Mouse (Mus musculus): ENCODE results near the gene Dmrtc2.
A peak's percentile ranks its signal among the peaks of the same experiment; 100 is the strongest.
"Not testable (repeated sequence)": the region's sequence is repeated elsewhere in the genome, so short reads cannot be mapped to it uniquely, and the experiment has no call there.

Dmrtc2 gene

DNA sequence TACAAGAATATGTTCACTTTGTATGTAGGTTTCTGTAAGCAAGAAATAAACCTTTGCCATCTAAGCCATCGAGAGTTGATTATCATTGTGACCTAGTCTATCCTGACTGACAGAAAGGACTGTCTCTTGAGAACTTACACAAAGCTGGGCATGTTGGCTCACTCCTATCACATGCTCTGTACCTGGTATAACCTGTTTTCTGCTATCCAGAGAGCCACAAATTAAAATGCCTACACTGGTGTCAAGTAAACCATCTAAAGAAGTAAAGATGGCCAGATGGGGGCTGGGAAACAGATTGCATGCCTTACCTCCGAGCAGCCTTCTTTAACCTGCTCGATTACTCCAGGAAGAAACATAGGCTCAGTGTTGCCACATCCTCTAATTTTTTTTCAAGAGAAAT lies 7.7 kb downstream of the Dmrtc2 start:
- no peak for DNase-seq

DNA sequence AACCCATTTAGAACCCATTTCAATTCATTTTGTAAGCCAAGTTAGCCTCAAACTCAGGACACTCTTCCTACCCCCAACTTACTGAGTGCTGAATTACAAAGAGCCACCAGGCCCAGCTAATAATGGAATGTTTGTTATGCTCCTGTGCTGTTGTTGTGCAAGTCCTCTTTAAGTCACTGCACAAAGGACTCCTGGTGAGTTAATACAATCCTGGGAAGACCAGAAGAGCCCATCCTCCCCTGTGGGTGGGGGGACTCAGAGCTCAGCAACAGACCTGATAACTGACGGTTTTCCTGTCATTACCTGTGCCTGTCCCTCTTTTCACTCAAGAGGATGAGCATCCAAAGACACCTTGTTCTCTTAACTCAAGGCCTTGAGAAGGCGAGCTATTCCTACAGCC lies 9.8 kb downstream of the Dmrtc2 start:
- DNase-seq, result no peak

DNA sequence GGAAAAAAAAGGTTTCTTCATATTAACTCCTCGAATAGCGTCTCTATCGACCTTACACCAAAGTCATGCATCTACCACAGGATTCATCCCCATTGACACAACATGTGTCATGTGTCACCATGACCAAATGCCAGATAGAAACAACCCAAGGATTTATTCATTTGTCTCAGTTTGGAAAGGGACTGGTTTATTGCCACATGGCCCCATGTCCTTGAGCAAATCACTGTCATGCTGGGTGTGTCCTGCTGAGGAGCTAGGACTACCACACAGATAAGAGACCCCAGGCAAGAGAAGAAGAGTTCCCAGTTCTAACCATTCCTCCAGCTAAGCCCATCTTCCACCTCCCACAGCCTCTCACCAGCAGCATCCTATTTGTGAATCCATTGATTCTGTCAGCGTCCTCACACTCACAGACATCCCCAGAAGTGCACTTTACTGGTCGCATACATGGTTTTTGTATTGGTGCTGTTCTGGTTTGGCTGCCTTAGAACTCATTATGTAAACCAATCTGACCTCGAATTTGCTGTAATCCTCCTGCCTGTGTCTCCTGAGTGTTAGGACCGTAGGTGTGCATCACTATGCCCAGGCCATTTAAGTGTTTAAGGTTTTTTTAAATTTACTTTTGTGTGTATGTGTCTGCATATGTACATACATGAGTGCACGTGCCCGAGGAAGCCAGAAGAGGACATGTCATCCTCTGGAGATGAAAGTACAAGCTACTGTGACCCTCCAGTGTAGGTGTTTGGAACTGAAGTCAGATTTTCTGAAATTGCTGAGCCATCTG lies 12.8 kb downstream of the Dmrtc2 start:
- no peak for DNase-seq

DNA sequence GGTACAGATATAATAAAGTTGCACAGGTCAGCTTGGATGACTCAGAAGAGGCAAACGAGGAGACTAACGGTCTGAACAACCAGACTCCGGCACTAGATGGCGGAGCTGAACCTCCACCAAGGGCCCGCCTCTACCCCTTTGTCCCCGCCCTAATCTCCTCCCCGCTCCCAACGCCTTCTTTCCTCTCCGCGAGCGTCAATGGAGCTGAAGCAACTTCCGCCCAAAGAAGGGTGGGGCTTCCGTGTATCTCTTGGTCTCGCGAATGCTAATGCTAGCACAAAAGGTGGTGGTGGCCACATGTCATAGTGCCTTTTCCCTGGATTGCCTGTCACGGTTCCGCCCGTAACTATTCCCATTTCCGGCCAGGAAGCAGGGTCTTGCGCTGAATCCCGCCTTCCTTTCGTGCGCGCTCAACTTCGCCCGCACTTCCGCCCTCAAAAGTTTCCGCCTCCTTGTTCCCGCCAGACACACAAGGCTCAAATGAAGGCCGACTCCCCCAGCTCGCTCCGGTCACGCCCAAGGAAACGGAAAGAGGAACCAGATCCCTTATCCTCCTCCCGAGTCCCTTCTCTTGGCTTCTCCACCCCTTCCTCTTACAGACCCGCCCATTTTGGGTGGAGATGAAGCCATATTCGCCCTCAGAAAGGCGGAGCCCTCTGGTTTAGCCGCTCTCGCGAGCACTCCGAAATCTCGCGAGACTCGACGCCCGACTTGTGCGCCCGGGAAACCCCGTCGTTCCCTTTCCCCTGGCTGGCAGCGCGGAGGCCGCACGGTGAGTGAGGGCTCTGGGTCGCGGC lies 14.2 kb downstream of the Dmrtc2 start, which contains the start of gene Rps19:
TSS of gene Rps19 (plus strand) at position 476 of the 797 bp plus-strand sequence.
- DNase-seq, result peak; percentile 97

DNA sequence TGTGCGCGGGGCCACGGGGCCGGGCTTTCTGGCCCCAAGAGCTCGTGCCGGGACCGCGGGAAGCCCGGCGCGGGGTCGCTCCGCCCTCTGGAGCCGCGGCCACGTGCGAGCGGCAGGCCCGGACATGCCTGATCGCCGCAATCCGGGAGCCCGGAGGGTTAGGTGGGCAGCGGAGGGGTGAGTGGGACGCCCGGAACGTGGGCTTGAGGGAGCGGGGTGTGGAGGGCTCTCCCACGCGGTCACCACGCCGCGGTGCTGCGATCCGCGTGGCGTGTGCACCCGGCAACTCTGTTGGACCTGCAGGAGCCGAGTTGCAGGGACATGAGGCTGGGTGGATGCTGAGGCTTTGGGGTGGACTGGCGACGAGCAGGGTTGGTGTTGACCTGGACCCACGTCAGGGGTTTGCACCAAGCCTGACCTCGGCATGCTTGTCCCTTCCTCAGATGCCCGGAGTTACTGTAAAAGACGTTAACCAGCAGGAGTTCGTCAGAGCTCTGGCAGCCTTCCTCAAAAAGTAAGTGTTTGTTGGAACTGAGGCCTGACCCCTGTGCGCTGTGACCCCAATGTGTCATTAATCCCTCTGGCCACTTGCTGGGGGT lies 14.9 kb downstream of the Dmrtc2 start:
- DNase-seq, result no peak

DNA sequence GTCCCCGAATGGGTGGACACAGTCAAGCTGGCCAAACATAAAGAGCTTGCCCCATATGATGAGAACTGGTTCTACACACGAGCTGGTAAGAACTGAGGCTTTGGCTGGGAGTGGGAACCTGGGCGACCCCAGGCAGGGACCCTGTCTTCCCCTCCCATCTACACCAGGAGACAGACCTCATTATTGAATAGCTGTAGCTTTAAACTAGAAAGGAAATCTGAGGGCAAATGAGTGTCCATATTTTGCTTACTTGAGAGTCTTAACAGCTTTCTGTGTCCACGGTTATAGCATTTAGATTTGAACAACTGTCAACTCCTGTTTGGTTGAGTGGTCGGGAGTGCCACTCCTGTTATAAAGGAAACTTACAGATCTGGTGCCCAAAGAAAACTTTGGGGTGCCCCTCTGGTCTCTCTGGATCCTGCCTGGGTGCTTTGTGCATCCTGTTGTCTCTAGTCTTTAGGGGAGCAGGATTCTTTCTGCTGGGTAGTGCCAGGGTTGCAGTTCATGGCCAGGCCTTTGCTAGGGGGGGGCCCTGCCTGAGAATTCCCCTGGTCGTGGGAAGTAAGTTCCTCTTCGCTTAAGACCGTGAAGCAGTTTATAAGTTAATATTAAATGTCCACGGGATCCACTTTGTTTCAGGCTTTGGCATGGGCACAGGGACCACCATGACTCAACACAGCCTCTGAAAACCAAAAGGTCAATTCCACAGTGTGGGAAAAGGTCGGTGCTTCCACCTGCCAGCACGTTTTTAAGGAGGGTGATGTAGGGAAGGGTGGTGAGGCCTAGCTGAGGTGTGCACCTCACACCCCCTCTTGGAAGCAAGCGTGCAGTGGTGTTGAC lies 15.8 kb downstream of the Dmrtc2 start:
- DNase-seq, result no peak

DNA sequence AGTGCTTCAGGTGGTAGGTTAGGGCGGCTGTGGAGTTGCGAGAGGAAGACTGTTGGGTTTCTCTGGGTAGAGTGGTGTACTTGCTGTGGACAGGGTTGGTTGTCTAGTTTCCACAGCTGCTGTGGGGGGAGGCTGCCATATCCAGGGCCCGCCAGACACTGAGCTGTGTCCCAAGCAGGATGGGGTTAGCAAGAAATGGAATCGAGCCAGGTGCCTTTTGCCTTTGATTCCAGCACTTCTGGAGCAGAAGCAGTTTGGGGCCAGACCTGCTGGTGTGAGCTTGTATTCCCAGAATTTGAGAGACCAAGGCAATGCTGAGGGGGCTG lies 16.4 kb downstream of the Dmrtc2 start:
- DNase-seq, result no peak

DNA sequence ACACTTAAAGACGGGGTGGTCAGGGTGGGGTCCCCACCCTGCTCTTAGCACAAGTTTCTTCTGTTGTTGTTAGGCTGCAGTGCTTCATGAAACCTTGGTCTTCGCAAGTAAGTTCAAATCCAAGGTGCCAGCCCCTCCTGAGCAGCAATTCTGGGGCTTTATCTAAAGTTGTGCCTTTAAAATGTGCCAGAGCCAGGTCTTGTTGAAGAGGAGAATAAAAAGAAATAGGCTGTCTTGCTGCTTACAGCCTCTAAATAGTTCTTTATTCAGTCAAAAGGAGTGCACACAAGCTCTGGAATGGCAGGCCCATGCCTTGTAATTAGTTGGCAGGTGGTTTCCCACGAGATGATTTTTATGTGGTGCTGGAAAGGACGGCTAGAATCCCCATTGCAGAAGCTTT lies 17.2 kb downstream of the Dmrtc2 start:
- no peak for DNase-seq

DNA sequence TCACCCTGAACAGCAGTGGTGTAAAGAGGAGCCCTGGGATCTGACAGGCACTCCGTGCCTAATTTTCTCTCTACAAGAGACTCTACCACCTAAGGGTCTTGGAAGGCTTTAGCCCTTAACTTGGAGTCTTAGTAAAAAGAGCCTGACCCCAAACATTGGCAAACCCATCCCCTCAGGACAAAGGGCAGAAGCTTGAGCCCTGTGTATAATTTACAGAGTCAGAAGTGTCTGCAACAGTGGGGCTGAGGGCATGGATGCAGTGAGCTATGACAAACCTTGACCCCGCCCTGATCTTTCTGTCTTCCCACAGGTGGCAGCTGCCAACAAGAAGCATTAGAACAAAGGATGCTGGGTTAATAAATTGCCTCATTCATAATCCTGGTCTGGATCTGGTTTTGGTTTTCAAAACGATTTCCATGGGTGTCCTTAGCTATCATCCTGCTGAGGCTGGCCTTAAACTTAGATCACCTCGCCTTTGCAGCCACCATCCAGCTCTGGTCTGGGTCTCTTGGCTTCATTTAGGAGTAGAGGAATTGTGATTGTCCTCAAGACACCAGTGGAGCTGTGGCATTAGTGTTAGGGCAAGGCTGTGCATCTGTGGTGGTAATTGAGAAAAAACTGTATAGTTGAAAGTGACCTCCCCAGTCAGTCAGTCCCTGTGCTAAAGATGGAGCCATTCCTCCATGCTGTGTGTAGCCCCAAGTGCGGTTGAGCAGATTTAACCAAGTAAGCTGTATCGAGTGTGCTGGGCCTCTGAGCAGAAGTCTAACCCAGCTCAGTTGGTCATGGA lies 19.8 kb downstream of the Dmrtc2 start:
- no peak for DNase-seq

DNA sequence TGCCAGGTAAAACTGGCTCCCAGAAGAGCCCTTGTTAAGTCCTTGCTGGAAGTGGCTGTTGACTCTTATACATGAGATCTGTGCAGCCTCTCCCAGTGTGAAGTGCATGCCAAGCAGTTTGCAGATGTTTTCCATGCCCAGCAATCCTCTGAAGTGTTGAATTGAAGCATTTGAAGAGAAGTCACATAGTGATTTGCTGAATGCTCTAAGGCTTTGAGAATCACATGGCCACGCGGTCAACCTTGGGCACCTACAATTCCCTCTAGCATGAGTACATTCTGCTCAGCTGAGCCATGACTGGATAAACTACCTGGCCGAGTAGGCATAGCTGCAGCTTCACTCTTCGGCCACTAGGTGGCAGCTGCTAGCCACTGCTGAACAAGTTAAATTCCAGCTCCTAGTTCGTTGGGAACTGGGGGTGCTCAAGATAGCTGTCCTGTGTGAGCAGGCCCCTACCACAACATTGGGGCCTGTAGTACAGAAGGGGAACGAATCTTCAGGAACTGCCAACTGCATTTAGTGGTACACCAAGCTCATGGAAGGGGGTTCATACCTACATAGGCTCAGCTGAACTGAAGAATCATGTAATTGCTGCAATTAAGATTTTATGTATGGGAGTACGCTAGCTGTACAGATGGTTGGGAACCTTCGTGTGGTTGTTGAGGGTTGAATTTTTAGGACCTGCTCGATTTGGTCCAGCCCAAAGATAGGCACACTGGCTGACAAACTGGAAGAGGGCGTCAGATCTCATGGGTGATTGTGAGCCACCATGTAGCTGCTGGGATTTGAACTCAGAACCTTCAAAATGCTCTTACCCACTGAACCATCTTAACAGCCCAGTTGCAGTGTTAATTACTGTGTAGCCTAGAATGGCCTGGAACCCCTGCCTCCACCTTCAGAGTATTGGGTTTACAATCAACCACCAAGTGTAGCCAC lies 20.7 kb downstream of the Dmrtc2 start:
- peak; percentile 69 to 76 for DNase-seq

DNA sequence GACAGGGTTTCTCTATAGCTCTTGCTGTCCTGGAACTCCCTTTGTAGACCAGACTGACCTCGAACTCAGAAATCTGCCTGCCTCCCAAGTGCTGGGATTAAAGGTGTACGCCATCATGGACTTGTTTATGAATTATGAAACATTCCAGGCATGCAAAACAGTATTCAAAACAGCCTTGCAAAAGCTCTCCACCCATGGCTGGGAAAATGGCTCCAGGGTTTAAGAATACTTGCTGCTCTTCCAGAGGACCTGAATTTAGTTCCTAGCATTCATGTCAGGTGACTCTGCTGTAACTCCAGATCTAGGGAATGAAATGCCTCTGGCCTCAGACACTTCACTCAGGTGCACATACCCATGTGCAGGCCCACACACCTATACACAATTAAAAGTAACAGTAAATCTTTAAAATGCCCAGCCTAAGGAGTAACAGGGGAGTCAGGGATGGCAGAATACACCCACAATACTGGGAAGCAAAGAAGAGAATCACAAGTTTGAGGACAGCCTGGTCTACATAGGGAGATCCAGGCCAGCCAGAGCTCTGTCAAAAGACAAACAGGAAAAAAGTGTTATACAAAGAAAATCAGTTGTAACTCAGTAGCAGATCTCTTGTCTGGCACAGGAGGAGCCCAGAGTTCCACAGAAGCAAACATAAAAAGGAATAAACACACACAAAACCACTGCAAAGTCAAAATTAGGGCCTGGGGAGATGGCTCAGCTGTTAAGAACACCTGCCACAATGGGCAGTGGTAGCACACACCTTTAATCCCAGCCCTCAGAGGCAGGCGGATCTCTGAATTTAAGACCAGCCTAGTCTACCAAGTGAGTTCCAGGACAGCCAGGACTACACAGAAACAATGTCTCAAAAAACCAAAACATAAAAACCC lies 21.6 kb downstream of the Dmrtc2 start:
- DNase-seq, result no peak

DNA sequence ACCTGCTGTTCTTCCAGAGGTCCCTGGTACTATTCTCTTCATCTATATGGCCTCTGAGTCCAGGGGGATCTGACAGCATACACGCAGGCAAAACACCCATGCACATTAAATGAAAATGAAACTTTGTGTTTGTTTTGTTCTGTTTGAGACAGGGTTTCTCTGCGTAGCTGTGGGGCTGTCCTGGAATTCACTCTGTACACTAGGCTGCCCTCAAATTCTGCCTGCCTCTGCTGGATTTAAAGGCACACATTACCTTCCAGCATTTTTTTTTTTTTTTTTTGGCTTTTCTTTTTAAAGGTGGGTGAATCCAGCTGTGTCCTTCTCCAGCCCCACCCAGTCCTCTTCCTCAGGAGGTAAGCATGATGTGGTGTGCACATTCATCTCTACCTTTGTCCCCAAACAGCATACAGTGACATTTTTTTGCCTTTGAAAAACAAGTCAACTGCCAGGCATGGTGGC lies 22.3 kb downstream of the Dmrtc2 start:
- no peak for DNase-seq

DNA sequence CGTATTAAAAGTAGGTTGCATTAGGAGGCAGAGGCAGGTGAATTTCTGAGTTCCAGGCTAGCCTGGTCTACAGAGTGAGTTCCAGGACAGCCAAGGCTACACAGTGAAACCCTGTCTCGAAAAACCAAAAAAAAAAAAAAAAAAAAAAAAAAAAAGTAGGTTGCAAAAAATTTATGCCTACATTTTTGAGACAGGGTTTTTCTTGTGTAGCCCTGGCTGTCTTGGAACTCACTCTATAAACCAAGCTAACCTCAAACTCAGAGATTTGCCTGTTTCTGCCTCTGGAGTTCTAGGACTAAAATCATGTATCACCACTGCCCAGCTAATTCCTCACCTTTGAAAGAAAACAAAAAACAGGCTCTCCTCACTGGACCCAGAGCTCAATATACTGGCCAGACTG lies 25.9 kb downstream of the Dmrtc2 start:
- not testable (repeated sequence) for DNase-seq

DNA sequence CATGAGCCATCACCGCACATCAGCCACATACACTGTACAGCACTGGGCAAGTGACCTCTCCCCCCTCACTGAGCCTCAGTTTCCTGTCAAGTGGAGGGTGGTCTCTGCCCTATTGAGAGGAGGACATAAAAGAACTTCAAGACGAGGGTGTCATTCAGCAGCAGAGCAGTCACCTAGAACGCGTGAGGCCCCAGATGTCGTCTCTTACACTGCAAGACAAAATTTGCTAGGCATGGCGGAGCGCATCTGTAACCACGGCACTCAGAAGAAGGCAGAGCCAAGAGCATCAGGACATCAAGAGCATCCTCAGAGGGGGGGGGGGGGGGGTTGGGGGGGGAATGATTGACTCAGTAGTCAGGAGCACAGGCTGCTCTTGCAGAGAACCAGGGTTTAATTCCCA lies 26.4 kb downstream of the Dmrtc2 start:
- no peak for DNase-seq

DNA sequence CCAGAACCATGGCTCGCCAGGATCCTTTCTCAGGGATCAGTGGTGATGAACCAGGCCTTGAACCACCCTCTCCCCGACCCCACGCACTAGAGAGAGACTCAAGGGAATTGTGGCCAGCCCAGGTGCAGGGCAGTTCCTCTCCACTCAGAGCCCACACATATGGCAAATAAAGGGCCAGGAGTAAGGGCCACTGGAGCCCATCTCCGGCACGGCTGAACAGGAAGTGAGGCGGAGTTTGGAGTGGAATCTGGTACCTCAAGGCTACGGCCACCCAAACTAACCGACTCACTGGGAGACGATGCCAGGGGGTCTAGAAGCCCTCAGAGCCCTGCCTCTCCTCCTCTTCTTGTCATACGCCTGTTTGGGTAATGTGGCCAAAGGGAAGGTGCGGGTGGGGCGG lies 27.4 kb downstream of the Dmrtc2 start, which contains the start of gene Cd79a:
TSS of gene Cd79a (plus strand) at position 158 of the 400 bp plus-strand sequence.
- DNase-seq, result no peak

DNA sequence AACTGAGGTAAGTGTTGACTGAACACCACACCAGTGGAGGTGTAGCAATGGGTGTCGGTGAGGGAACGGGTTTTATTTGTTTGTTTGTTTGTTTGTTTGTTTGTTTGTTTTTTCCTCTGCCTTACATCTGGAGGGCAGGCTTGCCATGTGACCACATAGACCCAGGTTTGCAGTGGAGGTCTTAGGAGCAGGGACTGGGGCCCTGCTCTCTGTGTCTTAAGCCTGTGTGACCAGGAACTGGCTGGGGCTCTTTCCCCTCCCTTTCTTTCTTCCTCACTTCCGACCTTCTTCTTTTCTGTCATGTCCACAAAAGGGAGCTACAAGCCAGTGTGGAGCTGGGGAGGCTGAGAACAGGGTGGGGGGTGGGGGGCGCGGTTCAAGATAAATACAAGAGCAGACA lies 28.1 kb downstream of the Dmrtc2 start:
- DNase-seq, result no peak

DNA sequence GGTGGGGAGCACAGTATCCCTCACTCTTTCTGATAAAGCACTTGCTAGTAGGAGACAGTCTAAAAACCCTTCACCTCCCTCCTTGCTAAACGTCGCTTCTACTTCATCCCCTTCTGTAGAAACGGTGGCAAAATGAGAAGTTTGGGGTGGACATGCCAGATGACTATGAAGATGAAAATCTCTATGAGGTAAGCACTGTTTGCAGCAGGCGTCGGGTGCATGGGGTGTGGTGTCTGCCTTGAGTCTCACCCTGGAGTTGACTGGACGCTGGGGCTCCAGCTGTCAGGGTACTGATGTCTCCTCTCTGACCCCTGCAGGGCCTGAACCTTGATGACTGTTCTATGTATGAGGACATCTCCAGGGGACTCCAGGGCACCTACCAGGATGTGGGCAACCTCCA lies 31.3 kb downstream of the Dmrtc2 start:
- DNase-seq, result no peak

DNA sequence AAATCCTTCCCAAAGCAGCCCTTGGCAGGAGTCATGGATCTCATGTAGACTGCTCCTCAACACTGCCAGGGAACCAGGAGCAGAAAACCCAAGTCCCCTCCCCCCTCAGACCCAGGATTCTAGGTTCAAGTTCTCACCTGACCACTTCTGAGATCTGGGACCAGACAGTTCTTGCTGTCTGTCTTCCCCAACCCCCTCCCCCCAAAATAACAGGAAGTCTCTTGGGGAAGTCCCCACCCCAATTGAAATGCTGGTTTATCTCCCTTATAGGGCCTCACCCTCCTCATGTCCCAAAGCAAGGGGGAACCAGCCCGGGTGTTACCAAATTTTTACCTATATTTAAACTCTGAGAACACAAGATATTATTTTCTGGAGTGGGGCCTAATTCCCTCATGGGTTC lies 32.0 kb downstream of the Dmrtc2 start:
- no peak for DNase-seq

DNA sequence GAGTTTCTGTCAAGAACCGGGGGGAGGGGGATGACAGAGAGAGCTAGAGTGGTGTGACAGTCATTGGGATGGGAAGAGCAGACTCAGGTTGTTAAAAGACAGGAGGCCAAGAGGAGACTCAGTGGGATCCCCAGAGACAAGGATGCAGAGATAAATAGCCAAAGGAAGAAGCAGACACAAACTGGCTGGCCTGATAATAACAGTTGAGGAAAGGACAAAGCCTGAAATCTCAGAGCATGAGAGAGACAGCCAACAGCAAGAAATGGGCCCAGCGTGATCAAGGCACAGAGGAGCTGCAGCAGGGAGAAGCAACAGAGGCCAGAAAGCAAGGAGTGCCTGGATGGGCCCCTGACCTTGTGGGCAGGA lies 32.4 kb downstream of the Dmrtc2 start:
- no peak for DNase-seq

Measured in cerebellum, postnatal 36 days (tissue).